10 mouse cellular contexts compared by ENCODE assay signal in the genomic region with DNA sequence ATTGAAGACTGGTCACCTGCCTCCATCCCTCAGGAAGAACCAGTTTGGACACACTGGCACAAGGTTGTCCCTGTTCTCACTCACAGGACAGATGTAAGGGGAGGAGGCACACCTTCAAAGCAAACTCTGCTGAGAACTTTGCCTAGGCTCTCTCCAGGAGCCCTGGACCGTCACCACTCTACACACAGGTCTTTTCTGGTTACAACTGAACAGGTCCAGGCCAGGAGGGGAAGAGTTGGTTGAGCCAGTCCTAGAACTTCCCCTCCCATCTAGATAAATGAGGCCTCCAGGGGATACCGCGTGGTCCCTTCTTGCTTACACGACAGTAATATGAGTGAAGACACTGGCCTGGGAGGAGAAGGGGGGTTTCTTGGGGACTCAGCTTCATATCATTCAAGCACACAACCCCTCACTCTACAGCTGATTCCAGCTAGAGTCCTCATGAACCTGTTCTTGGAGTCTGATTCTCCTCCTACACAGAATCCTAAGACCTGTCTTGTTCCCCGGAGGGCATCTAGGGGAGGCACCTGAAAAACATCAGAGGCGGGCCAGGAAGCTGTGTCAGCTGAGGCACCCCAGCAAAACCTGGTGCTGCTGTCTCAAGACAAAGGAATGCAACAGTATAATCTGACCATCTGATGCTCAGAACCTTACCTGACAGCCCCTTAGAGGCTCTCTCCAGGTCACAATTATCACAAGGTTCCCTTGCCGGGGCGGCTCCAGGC. TPM values are rescaled to one million over a fixed set of nuclear protein-coding genes. Genes with fewer than 3 reads are reported as not detected.
DNase-seq lines count a peak whose midpoint lies in the region; ATAC-seq and TF ChIP-seq lines count a peak whose summit lies in the region.
"Had no signal": no experiment of that assay in that cellular context is flagged by ENCODE, and none has a peak within 500 bp of the region (broad histone marks: within the 10 kb centered on the region; RNA-seq: fewer than 3 reads in every experiment).

No protein-coding gene starts in this region.

- peak overlapping the region; percentile 85 for H3K27ac ChIP-seq in bone marrow macrophage, adult 2 months (ENCODE audit: insufficient read depth, low read depth, low read length)
- H3K27ac ChIP-seq in intestine, embryonic 15.5 days, result peak overlapping the region; percentile 68
- H3K27ac ChIP-seq in liver, embryonic 14.5 days, result peak overlapping the region; percentile 100
- H3K27ac ChIP-seq: neural tube, embryonic 12.5 days had no signal

- H3K9ac ChIP-seq in intestine, embryonic 15.5 days, result 0 out of 2 replicates have a peak overlapping the region, but pooled peaks have one; percentile 20
- peak overlapping the region; percentile 71 for H3K9ac ChIP-seq in liver, embryonic 14.5 days (replicated peaks)
- H3K9ac ChIP-seq: limb, embryonic 12.5 days; neural tube, embryonic 12.5 days had no signal

- DNase-seq in kidney, adult 11 months, result peak; percentile 63
- DNase-seq in kidney, postnatal 4 days, result no peak
- DNase-seq in liver, embryonic 14.5 days (ENCODE audit: low read depth in 3 of 3, low spot score in 3 of 3), result peak in 1 of 3 experiments; percentile 43
- DNase-seq in right cerebral cortex, postnatal 10 days (ENCODE audit: low spot score in 2 of 2), result no peak
- no peak for DNase-seq in retina, postnatal 1 day

- no peak for TF ChIP-seq CTCF in bone marrow macrophage, adult 2 months (IDR thresholded peaks at IDR 0.05; ENCODE audit: low read depth, low read length)
- TF ChIP-seq CTCF in liver, embryonic 14.5 days (IDR thresholded peaks at IDR 0.05; ENCODE audit: low read depth), result no peak

- no peaks in the 10 kb centered on the region for H3K27me3 ChIP-seq in intestine, embryonic 15.5 days (replicated peaks)
- no peaks in the 10 kb centered on the region for H3K27me3 ChIP-seq in liver, embryonic 14.5 days (ENCODE audit: control insufficient read depth, insufficient read depth, low read length)
- H3K27me3 ChIP-seq: limb, embryonic 12.5 days; neural tube, embryonic 12.5 days had no signal

- H3K4me1 ChIP-seq in bone marrow macrophage, adult 2 months (ENCODE audit: control insufficient read depth, insufficient read depth, low read length), result peaks cover 33% of the 10 kb centered on the region
- peaks cover 48% of the 10 kb centered on the region for H3K4me1 ChIP-seq in intestine, embryonic 15.5 days (replicated peaks)
- H3K4me1 ChIP-seq in liver, embryonic 14.5 days (replicated peaks; ENCODE audit: control insufficient read depth in 2 of 2, insufficient read depth in 2 of 2, low read length in 1 of 2), result peaks cover 53 to 67% of the 10 kb centered on the region in 2 experiments

- no peak overlapping the region for H3K4me3 ChIP-seq in bone marrow macrophage, adult 2 months (ENCODE audit: insufficient read depth, low read length)
- no peak overlapping the region for H3K4me3 ChIP-seq in intestine, embryonic 15.5 days (replicated peaks)
- peak overlapping the region in 1 of 2 experiments; percentile 38; a peak in 2 of 4 replicates for H3K4me3 ChIP-seq in liver, embryonic 14.5 days (ENCODE audit: insufficient read depth in 1 of 2, low read depth in 2 of 2, low read length in 2 of 2)
- H3K4me3 ChIP-seq: limb, embryonic 12.5 days; neural tube, embryonic 12.5 days had no signal

- 0 out of 2 replicates have a peak, but pooled peaks have one; percentile 9 for ATAC-seq in intestine, embryonic 15.5 days
- ATAC-seq in liver, embryonic 14.5 days (ENCODE audit: insufficient read depth), result no peak
- ATAC-seq in CD4-positive, CD25-positive, alpha-beta regulatory T cell, adult 4 months, result no peak

- H3K36me3 ChIP-seq in intestine, embryonic 15.5 days, result no peaks in the 10 kb centered on the region
- H3K36me3 ChIP-seq in liver, embryonic 14.5 days (replicated peaks; ENCODE audit: control insufficient read depth, insufficient read depth, low read depth), result peaks cover 49% of the 10 kb centered on the region

- no peak for TF ChIP-seq EP300 in liver, embryonic 14.5 days (IDR thresholded peaks at IDR 0.05; ENCODE audit: low read depth)

- no peak for TF ChIP-seq POLR2A in bone marrow macrophage, adult 2 months (IDR thresholded peaks at IDR 0.05; ENCODE audit: borderline replicate concordance, low read depth, low read length)

- H3K4me2 ChIP-seq in intestine, embryonic 15.5 days (replicated peaks), result peak overlapping the region; percentile 11; the same call in 1 of the 2 replicates
- peak overlapping the region; percentile 95 for H3K4me2 ChIP-seq in liver, embryonic 14.5 days (ENCODE audit: low read depth)
- H3K4me2 ChIP-seq: limb, embryonic 12.5 days; neural tube, embryonic 12.5 days had no signal

- WGBS in intestine, embryonic 15.5 days, result 59% methylated on average over 8 of the region's 8 CpGs
- 36% methylated on average over 8 of the region's 8 CpGs for WGBS in liver, embryonic 14.5 days (ENCODE audit: insufficient replicate concordance)

- H3K9me3 ChIP-seq in intestine, embryonic 15.5 days, result no peaks in the 10 kb centered on the region
- no peaks in the 10 kb centered on the region for H3K9me3 ChIP-seq in liver, embryonic 14.5 days (ENCODE audit: control insufficient read depth, low read length)
- H3K9me3 ChIP-seq: limb, embryonic 12.5 days; neural tube, embryonic 12.5 days had no signal

RNA-seq across cellular contexts. Expression of a gene that starts 4.6 kb away (rescaled TPM):
- not detected in 2 replicates for polyA plus RNA-seq in bone marrow macrophage, adult 2 months (2012; ENCODE audit: insufficient read depth, insufficient read length, missing spikeins)
- polyA plus RNA-seq in intestine, embryonic 15.5 days (2015; fragmentation: Nextera tagmentation; extraction: Ambion mirVana), result 1.6 and 3.0 TPM in 2 replicates
- polyA plus RNA-seq in liver, embryonic 14.5 days (2012; rRNA removed), result 20.6 and 25.1 TPM in 2 replicates
- 45.3 and 48.8 TPM in 2 replicates for polyA plus RNA-seq in liver, embryonic 14.5 days (2014; fragmentation: Nextera tagmentation; extraction: Ambion mirVana)
- polyA plus RNA-seq in CD4-positive, CD25-positive, alpha-beta regulatory T cell, adult 4 months (2017; shearing (Covaris generic)), result 1 to 10 TPM in 1 of 2 experiments, under 1 TPM in 1; 0.94 to 1.5 TPM

RNA-seq across cellular contexts. Expression of a gene that starts 7.4 kb away (rescaled TPM):
- polyA plus RNA-seq in bone marrow macrophage, adult 2 months (2012; ENCODE audit: insufficient read depth, insufficient read length, missing spikeins), result not detected in 2 replicates
- 25.4 and 31.4 TPM in 2 replicates for polyA plus RNA-seq in intestine, embryonic 15.5 days (2015; fragmentation: Nextera tagmentation; extraction: Ambion mirVana)
- polyA plus RNA-seq in liver, embryonic 14.5 days (2012; rRNA removed), result 1.5 and 1.8 TPM in 2 replicates
- 2.0 and 2.2 TPM in 2 replicates for polyA plus RNA-seq in liver, embryonic 14.5 days (2014; fragmentation: Nextera tagmentation; extraction: Ambion mirVana)
- polyA plus RNA-seq in CD4-positive, CD25-positive, alpha-beta regulatory T cell, adult 4 months (2017; shearing (Covaris generic)), result 1 to 10 TPM; 1.9 to 2.8 TPM

RNA-seq across cellular contexts. Expression of a gene that starts 28.7 kb away (rescaled TPM):
- 23.6 and 24.5 TPM in 2 replicates for polyA plus RNA-seq in bone marrow macrophage, adult 2 months (2012; ENCODE audit: insufficient read depth, insufficient read length, missing spikeins)
- 31.6 and 38.2 TPM in 2 replicates for polyA plus RNA-seq in intestine, embryonic 15.5 days (2015; fragmentation: Nextera tagmentation; extraction: Ambion mirVana)
- polyA plus RNA-seq in liver, embryonic 14.5 days (2012; rRNA removed), result 8.7 and 22.6 TPM in 2 replicates
- polyA plus RNA-seq in liver, embryonic 14.5 days (2014; fragmentation: Nextera tagmentation; extraction: Ambion mirVana), result 20.0 and 21.2 TPM in 2 replicates
- 10 to 100 TPM; 42.0 to 46.9 TPM for polyA plus RNA-seq in CD4-positive, CD25-positive, alpha-beta regulatory T cell, adult 4 months (2017; shearing (Covaris generic))

RNA-seq across cellular contexts. Expression of a gene that starts 28.9 kb away (rescaled TPM):
- 19.9 and 21.5 TPM in 2 replicates for polyA plus RNA-seq in bone marrow macrophage, adult 2 months (2012; ENCODE audit: insufficient read depth, insufficient read length, missing spikeins)
- 16.2 and 21.0 TPM in 2 replicates for polyA plus RNA-seq in intestine, embryonic 15.5 days (2015; fragmentation: Nextera tagmentation; extraction: Ambion mirVana)
- 6.7 and 7.3 TPM in 2 replicates for polyA plus RNA-seq in liver, embryonic 14.5 days (2012; rRNA removed)
- 6.1 and 6.5 TPM in 2 replicates for polyA plus RNA-seq in liver, embryonic 14.5 days (2014; fragmentation: Nextera tagmentation; extraction: Ambion mirVana)
- 10 to 100 TPM; 21.9 to 41.9 TPM for polyA plus RNA-seq in CD4-positive, CD25-positive, alpha-beta regulatory T cell, adult 4 months (2017; shearing (Covaris generic))

RNA-seq across cellular contexts. Expression of a gene that starts 46.2 kb away (rescaled TPM):
- not detected in 2 replicates for polyA plus RNA-seq in bone marrow macrophage, adult 2 months (2012; ENCODE audit: insufficient read depth, insufficient read length, missing spikeins)
- polyA plus RNA-seq in intestine, embryonic 15.5 days (2015; fragmentation: Nextera tagmentation; extraction: Ambion mirVana), result 95.2 and 111 TPM in 2 replicates
- 0.36 and 0.42 TPM in 2 replicates for polyA plus RNA-seq in liver, embryonic 14.5 days (2012; rRNA removed)
- polyA plus RNA-seq in liver, embryonic 14.5 days (2014; fragmentation: Nextera tagmentation; extraction: Ambion mirVana), result 0.09 and 0.29 TPM in 2 replicates
- polyA plus RNA-seq in CD4-positive, CD25-positive, alpha-beta regulatory T cell, adult 4 months (2017; shearing (Covaris generic)), result not detected
- polyA plus RNA-seq: limb, embryonic 12.5 days had no signal
